Mouse (Mus musculus): ENCODE measurements at regions not wholly inside any gene's neighbourhood (a gene's known extent, or its start where the extent isn't known, plus 50 kb on each side); places are given as distances from the start of the nearest gene placed in this dataset.

GRCm38 (mm10) chr6:50973231-50973654 is 319.0 kb upstream of the Npvf start:
- DNase-seq, result no peak

GRCm38 (mm10) chr6:50973815-50974214 is 319.6 kb upstream of the Npvf start:
- no peak for DNase-seq

GRCm38 (mm10) chr6:50974961-50975360 is 320.7 kb upstream of the Npvf start:
- no peak for DNase-seq

- DNase-seq, result no peak
Measured at GRCm38 (mm10) chr6:50976973-50977372, 322.7 kb upstream of the Npvf start.

GRCm38 (mm10) chr6:50977381-50977780 is 323.1 kb upstream of the Npvf start:
- DNase-seq, result no peak

- DNase-seq, result no peak
Measured at GRCm38 (mm10) chr6:50978016-50978415, 323.8 kb upstream of the Npvf start.

- DNase-seq, result no peak
Measured at GRCm38 (mm10) chr6:50978571-50978970, 324.3 kb upstream of the Npvf start.

- no peak for DNase-seq
Measured at GRCm38 (mm10) chr6:50979764-50980163, 325.5 kb upstream of the Npvf start.

GRCm38 (mm10) chr6:50980311-50980710 is 326.1 kb upstream of the Npvf start:
- no peak for DNase-seq

GRCm38 (mm10) chr6:50981702-50982309 is 327.6 kb upstream of the Npvf start:
- no peak for DNase-seq

- DNase-seq, result no peak
Measured at GRCm38 (mm10) chr6:50982856-50983255, 328.6 kb upstream of the Npvf start.

- DNase-seq, result no peak
Measured at GRCm38 (mm10) chr6:50983511-50984099, 329.4 kb upstream of the Npvf start.

GRCm38 (mm10) chr6:50984157-50984905 is 330.1 kb upstream of the Npvf start:
- no peak for DNase-seq

GRCm38 (mm10) chr6:50986270-50986924 is 332.2 kb upstream of the Npvf start:
- DNase-seq, result no peak

- DNase-seq, result no peak
Measured at GRCm38 (mm10) chr6:50988561-50988960, 334.3 kb upstream of the Npvf start.

- no peak for DNase-seq
Measured at GRCm38 (mm10) chr6:50991528-50992125, 337.4 kb upstream of the Npvf start.

- DNase-seq, result no peak
Measured at GRCm38 (mm10) chr6:50993952-50994351, 339.7 kb upstream of the Npvf start.

- no peak for DNase-seq
Measured at GRCm38 (mm10) chr6:51002713-51003112, 348.5 kb upstream of the Npvf start.

- DNase-seq, result no peak
Measured at GRCm38 (mm10) chr6:51006074-51006591, 351.9 kb upstream of the Npvf start.

GRCm38 (mm10) chr6:51009526-51010340 is 355.5 kb upstream of the Npvf start:
- no peak for DNase-seq

- DNase-seq, result no peak
Measured at GRCm38 (mm10) chr6:51010536-51010935, 356.3 kb upstream of the Npvf start.

Measured in layer of hippocampus, postnatal 36 days (tissue).